Mouse (Mus musculus): Measurements from ENCODE around the gene Tbca.

Gene Tbca

DNA sequence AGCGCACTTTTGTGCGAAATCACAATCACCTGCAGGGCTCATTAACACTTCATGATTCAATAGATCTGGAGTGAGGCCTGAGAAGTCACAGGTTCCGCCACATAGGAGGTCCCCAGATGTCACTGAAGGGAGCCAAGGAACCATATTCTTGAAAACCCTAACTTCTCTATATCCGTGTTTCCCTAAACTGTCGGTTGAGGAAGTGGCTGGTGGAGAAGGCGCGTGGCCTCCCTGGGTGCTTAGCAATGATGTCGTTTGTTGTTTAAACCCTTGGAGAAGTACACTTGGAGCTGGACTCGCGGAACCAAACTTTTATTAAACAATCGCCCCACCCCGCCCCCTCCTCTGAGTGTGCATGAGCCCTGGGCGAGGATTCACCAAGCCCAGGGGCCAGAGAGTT is 60.6 kb downstream of the Tbca start:
- DNase-seq, result peak in 1 of 2 experiments; percentile 12

GRCm38 (mm10) chr13:94858016-94858575 is 69.4 kb downstream of the Tbca start:
- no peak for DNase-seq

GRCm38 (mm10) chr13:94859256-94859655 is 70.5 kb downstream of the Tbca start:
- DNase-seq, result no peak

DNA sequence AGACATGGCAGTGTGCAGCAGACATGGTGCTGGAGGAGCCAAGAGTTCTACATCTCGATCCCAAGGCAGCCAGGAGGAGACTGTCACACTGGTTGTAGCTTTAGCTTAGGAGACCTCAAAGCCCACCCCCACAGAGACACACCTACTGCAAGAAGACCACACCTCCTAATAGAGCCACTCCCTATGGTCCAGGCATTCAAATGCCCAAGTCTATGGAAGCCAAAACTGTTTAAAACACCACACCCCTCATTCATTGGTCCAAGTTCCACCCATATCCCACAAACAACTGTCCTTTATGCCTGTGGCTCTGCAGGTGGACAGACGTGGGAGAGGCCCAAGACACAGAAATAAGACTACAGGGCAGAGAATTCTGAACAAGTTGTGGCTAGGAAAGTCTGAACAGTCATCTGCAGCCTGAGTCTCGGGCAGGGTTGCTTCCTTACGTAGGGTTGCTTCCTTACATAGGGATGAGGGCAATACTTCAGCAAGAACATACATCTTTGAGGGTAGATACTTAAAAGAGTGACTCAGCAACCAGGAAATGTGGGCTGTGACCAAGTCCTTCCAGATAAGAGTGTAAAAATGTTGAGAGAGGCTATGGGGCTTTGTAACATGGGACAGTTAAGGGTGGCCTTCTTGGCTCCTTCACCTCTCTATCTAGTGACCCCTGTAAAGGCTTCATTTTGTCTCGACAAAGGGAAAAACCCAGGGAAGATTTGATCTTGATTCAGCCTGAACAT is 74.0 kb downstream of the Tbca start:
- no peak for DNase-seq

DNA sequence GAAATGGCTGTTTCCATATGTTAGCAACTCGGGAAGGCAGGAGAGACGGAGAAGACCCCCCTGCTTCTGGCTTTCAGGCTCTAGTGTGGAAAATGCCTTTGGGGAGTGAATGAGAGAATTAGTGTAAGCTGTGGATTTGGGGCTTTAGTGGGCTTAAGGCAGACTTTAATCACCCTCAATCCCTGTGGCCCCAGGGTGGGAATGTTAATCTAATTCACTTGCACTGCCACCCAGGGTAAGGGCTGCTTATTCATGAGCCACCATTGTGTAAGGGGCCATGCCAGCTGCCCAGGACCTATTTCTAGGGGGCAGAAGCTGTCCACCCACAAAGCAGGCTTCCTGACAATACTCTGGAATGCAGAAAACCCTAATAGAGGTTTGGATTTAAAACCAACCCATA is 78.2 kb downstream of the Tbca start:
- DNase-seq, result no peak

DNA sequence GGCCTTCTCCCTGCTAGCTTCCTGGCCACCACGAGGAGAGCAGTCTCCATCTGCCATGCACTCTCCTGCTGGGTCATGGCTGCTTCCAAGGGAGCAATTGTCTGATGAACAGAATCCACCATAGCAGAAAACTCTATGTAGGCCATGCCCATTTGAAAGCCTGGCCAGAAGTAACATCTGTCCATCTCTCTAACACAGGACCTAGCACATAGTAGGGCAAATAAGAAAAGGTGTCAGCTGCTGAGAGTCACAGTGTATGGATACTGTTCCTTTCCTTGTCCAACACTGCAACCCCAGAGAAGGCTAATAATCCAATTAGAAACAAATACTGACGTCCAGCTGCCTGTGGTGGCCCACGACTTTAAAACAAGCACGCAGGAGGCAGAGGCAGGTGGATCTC is 79.1 kb downstream of the Tbca start:
- no peak for DNase-seq

- peak in 1 of 2 experiments; percentile 15 for DNase-seq
These were observed 79.8 kb downstream of the Tbca start for GRCm38 (mm10) chr13:94868478-94868950.

GRCm38 (mm10) chr13:94869541-94869940 is 80.8 kb downstream of the Tbca start:
- DNase-seq, result no peak

DNA sequence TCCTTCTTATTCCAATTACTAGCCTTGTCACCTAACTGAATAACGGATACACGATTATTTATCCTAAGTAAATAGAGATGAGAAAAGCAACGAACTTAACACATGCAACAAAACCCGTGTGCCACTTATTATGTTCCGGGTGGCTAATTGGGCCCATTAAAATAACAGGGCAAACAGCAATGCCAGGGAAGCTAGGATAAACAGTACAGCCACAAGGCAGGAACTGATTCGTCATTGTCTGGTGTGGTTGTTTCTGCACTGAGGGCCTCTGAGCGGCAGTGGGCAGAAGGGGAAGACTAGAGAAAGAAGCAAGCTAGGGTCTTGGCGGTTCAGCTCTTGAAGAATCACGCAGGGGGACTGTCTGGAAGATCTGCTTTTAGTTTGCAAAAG is 81.4 kb downstream of the Tbca start:
- DNase-seq, result no peak

DNA sequence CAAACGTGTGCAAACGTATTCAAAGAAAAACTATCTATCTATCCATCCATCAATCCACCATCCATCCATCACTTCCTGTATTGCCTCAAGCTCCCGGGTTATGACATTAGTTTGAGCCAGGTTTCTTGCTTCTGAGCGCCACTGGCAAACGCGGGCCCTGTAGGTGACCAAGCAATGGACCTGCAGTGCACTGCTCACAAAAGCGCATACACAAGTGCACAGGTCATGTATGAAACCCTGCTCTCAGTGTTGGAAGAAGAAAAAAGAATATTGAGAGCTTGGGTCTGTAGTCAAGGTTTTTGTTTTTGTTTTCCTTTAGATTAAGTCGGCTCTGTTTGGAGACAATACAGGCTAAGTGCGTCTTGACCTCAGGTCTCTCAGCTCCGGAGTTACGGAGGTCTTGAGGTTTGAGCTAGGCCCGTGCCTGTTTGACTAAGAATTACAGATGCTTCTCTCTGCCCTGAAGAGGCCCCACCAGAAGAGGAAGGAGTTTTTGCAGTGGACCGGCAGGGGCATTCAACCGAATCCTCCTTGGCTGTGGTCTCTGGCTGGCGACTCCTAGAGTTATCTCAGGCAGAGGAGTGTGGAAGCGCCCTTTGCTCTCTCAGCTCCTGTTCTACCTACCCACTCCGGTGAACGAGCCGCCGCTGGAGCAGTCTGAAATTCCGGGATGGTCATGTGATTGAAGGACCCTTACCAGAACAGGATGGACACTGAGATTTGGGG is 81.9 kb downstream of the Tbca start:
- DNase-seq, result no peak

DNA sequence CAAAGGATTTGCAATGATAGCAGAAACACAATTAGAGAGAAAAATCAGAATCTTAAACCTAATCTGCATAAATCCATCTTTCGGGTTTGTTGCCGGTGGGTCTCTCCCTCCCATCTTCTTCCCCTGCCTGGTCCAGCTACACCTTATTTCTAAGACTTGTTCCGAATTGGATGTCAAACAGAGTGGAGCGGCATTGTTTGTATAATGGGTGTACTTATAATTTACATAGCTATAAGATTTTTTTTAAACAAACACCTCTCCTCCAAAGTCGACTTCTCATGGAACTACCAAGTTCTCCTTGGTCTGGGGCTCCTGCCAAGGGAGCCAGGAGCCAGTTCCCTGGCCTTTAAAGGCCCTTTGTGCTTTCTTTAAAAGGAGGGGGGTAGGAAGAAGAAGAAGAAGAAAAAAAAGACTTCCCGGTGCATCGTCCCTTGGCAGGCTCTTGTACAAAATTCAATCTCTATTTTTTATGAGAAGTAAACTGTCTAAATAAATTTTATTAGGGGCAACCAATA is 83.2 kb downstream of the Tbca start:
- DNase-seq, result no peak

- DNase-seq, result no peak
These were observed 83.7 kb downstream of the Tbca start for GRCm38 (mm10) chr13:94872439-94872838.

- no peak for DNase-seq
These were observed 84.7 kb downstream of the Tbca start for GRCm38 (mm10) chr13:94873111-94874038.

DNA sequence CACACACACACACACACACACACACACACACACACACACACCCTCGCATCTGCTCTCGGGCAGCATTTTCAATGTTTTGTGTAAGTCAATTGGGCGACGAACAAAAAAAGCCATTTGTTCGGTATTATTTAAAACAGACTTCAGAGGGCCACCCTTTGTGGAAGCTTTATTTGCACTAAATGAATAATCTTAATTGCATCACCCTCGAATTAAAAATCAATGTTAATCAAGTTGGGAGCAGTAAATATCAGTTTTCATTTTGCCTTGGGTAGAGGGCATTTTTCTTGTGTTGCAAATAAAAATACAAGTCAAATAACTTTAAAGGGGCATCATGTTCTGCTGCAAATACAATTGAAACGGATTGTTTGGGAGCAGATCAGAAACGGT is 85.3 kb downstream of the Tbca start:
- no peak for DNase-seq

- DNase-seq, result no peak
These were observed 86.1 kb downstream of the Tbca start for GRCm38 (mm10) chr13:94874656-94875395.

DNA sequence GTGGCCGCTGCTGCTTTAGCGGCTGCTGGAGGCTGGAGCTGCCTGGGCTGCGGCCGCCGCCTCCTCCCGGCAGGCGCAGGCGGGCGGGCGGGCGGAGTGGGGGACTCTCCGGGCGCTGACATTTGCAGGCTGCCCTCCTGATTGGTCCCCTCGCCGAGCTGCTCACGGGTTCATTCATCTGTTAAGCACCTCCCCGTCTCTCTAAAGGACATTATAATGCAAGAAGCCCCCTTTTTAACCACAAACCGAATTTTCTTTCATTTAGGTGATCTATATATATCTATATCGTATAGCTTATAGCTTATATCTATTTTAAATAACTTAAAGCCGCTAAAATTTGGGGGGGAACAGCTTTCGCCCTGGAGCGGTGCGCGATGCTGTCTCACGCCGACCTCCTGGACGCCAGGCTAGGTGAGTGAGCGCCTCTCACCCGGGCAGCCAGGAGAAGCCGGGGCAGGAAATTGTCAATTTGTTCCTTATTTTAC is 86.7 kb downstream of the Tbca start, which contains the start of gene Otp:
Gene Otp, plus strand, starts transcription at position 207 of the 485 bp plus-strand sequence.
- DNase-seq, result no peak

DNA sequence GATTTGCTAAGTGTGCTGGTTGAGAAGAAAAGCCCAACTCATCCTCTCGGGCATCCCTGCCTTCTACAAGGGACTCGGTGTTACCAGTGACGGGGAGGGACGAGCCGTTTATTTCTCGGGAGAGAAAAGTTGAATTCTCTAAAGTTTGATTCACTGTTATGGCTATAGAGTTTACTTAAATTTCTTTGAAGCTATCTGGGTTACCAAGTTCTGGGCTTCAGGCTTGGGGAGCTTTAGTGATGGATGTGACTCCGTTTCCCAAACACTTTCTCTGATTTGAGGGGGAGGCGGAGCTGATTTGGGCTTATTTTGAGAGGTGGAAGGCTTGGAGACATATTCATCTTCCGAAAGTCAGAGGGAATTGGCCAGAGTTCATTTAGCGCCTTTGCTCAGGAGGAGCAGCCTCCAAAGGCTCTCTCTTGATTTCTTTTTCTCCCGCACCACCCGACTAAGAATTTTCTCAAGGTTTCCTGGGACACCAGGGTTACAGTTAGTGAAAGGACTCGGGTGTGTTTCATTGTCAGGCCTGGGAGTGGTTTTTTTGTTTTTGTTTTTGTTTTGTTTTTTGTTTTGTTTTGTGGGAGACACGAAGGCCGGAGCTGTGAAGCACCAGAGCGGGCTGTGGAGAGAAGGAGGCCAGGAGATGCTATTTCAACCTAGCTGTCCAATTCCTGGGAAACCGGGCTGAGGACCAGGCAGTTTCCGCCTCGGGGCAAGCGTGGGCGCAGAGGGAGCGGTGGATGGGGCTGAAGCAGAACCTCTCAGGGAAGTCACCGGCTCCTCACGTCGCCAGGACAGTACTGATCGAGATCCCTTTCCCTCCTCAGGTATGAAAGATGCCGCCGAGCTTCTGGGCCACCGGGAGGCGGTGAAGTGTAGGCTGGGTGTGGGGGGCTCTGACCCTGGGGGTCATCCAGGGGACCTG is 87.8 kb downstream of the Tbca start:
- no peak for DNase-seq

- no peak for DNase-seq
These were observed 88.5 kb downstream of the Tbca start for GRCm38 (mm10) chr13:94877211-94877590.

GRCm38 (mm10) chr13:94877991-94878745 is 89.5 kb downstream of the Tbca start:
- DNase-seq, result no peak

- DNase-seq, result no peak
These were observed 92.5 kb downstream of the Tbca start for GRCm38 (mm10) chr13:94881201-94881600.
